Mouse (Mus musculus) ES-Bruce4 (cell line): ENCODE measurements around the gene Ddi2.

Experiments
- CTCF ChIP-seq: IDR thresholded peaks from one replicate; pipeline ENCODE4 v1.8.1; 2011; ENCODE audit warnings: low read depth, low read length
- EP300 ChIP-seq: IDR thresholded peaks from 2 replicates; pipeline ENCODE4 v1.6.1; 2011; ENCODE audit warnings: low read depth, low read length; ENCODE audit not compliant: insufficient read depth

GRCm38 (mm10) chr4:141725277-141725676 is 2.1 kb upstream of the Ddi2 start:
- TF ChIP-seq CTCF: no peak
- no peak for TF ChIP-seq EP300
